Mouse (Mus musculus): ENCODE measurements around the gene Fuca1.
"Not testable (repeated sequence)": the region's sequence is repeated elsewhere in the genome, so short reads cannot be mapped to it uniquely, and the experiment has no call there.

Fuca1 gene

GRCm38 (mm10) chr4:135972911-135973811, 52.6 kb downstream of the Fuca1 start:
- in situ Hi-C loops (cut with MboI), result no loop called here

- in situ Hi-C loops (cut with MboI), result no loop called here
Observed at GRCm38 (mm10) chr4:135976146-135976545, 55.6 kb downstream of the Fuca1 start.

GRCm38 (mm10) chr4:135980223-135980622, 59.7 kb downstream of the Fuca1 start:
- in situ Hi-C loops (cut with MboI), result not testable (repeated sequence)

- in situ Hi-C loops (cut with MboI), result no loop called here
Observed at GRCm38 (mm10) chr4:135981524-135982063, 61.1 kb downstream of the Fuca1 start.

- in situ Hi-C loops (cut with MboI), result no loop called here
Observed at GRCm38 (mm10) chr4:135984556-135984955, 64.0 kb downstream of the Fuca1 start.

GRCm38 (mm10) chr4:135985193-135985592, 64.7 kb downstream of the Fuca1 start:
- in situ Hi-C loops (cut with MboI), result no loop called here

GRCm38 (mm10) chr4:135985769-135986168, 65.2 kb downstream of the Fuca1 start:
- in situ Hi-C loops (cut with MboI), result no loop called here

- in situ Hi-C loops (cut with MboI), result no loop called here
Observed at GRCm38 (mm10) chr4:135986301-135986942, 65.9 kb downstream of the Fuca1 start.

GRCm38 (mm10) chr4:135986943-135987710, 66.6 kb downstream of the Fuca1 start, which contains the start of gene Pithd1:
Gene Pithd1, minus strand, starts transcription at chr4:135987264.
- in situ Hi-C loops (cut with MboI), result no loop called here

- in situ Hi-C loops (cut with MboI), result no loop called here
Observed at GRCm38 (mm10) chr4:135987714-135988113, 67.2 kb downstream of the Fuca1 start.

Measured in mature B cell (primary cell).